Mouse (Mus musculus) midbrain, embryonic 11.5 days (tissue): ENCODE measurements around the gene Per2. TPM values are rescaled to one million over a fixed set of nuclear protein-coding genes. Genes with fewer than 3 reads are reported as not detected.

Experiments used
- polyA plus RNA-seq: library from polyadenylated mRNA; unstranded; fragments of >200 nt; fragmentation: Nextera tagmentation; extraction: Ambion mirVana; gene quantifications from 2 replicates; pipeline ENCODE4 v1.2.1, GENCODE M21; 2014

Gene Per2
- polyA plus RNA-seq, 1 experiment from 2014 or later = 1.5 TPM

Other genes with a start within 250 kb of the Per2 start
- gene Ube2f, start 209.0 kb downstream of the Per2 start, polyA plus RNA-seq = 88.5 and 95.6 TPM in 2 replicates
- 10.1 and 11.0 TPM in 2 replicates for gene Scly, start 161.0 kb downstream of the Per2 start, polyA plus RNA-seq
- 0.08 and 0.11 TPM in 2 replicates for gene Espnl, start 137.2 kb downstream of the Per2 start, polyA plus RNA-seq
- 0.10 and 0.26 TPM in 2 replicates for gene Klhl30, start 108.3 kb downstream of the Per2 start, polyA plus RNA-seq
- 0.52 and 0.73 TPM in 2 replicates for gene Erfe, start 92.9 kb downstream of the Per2 start, polyA plus RNA-seq
- gene Ilkap, start 60.5 kb downstream of the Per2 start, polyA plus RNA-seq = 163 and 169 TPM in 2 replicates
- 300 and 322 TPM in 2 replicates for gene Hes6, start 45.3 kb downstream of the Per2 start, polyA plus RNA-seq
- gene Traf3ip1, start 35.3 kb upstream of the Per2 start, polyA plus RNA-seq = 6.0 and 7.3 TPM in 2 replicates
- 9.4 and 9.8 TPM in 2 replicates for gene Asb1, start 81.2 kb upstream of the Per2 start, polyA plus RNA-seq